Mouse (Mus musculus): ENCODE measurements around the gene Usp33.

The Usp33 gene

DNA sequence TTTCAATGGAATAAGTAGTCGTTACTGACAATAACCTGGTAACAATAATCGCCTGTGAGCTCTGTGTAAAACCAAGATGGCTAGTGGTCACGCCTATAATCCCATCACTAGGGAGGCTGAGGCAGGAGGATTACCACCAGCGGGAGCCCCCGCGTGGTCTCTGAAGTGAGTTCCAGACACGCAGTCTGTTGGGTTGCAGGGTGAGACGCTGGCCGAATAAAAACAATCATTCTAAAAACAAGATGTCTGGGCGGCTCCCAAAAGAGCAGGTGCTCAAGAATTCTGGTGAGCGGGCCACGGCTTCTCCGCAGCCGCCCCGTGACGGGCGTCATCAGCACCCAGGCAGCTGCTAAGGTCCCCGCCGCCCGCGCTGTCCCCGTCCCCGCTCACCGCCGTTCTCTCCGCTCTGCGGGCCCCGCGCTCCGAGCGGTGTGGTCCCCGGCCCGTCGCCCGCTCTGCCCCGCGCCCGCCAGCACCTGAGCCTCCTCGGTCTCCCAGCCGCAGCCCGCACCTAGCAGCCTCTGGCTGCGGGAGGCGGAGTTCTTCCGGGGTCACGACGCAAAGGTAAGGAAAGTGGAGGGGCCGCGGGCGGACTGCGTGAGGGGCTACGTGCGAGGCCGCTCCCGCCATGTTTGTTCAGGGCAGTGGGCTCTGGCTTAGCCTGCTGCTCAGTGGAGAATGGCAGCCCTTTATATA, 6.3 kb upstream of the Usp33 start, which contains the start of gene Miga1:
Miga1 (minus strand) TSS at position 546 of the 696 bp plus-strand sequence.
- peak; percentile 56 to 71 for DNase-seq (ENCODE audit: low spot score in 2 of 2)

DNA sequence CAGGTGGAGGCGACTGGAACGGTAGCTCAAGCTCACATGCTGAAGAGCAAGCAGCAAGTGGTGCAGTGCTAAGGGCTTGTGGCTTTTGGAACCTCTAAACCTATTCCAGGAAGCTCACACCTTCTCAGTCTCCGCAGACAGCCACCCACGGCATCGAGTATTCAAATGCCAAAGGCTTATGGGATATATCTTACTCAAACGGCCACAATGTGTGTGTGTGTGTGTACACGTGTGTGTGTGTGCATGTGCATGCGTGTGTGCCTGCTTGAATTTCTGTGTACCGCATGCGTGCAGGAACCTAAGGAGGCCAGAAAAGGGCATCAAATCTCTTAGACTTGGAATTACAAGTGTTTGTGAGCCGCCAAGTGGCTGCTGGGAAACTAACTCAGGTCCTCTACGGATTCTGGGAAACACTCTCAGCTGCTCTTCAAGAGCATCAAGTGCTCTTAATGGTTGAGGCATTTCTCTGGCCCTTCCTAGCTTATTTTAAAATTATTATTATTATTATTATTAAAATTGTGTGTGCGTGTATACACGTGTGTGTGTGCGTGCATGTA, 3.2 kb upstream of the Usp33 start:
- DNase-seq (ENCODE audit: low spot score in 2 of 2): no peak

DNA sequence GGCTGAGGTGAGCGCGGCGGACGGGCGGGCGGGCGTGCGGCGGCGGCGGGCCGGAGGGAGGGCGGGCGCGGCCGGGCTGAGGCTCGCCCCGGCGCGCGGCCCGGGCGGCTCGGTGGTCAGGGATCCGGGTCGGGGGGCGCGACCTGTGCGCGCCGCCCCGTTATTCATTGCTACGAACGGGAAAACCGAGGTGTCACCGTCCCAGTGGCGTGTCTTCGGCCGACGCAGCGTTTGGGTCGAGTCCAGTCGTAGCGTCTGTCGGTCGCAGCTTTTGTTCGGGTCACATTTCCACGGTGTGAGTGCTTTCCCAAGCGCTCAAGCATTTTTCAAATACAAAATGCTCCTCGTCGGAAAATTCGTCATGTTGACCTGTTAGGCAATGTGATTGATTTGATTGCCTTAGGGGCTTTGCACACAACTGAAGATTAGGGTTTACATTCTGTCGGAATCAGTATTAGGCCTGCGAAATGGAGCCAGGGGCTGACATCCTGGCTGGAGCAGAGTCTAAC, 409 bp downstream of the Usp33 start:
- peak in 1 of 2 experiments; percentile 20 for DNase-seq (ENCODE audit: low spot score in 2 of 2)

DNA sequence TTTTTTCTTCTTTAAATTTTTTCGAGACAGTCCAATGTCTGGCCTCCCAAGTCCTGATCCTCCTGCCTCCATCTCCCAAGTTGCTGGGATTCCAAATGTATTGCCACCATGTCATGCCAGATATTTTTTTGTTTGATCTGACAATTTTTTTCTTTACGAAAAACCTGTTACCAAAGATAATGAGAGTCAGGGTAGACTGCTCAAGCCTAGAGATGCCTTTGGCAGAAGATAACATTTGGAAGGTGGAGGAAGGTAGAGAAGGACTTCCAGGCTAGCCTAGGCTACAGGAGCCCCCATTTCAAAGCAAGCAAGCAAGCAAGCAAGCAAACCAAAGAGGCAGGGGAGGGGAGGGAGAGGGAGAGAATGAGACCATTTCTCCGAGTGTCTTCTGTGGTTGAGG, 949 bp downstream of the Usp33 start:
- no peak for DNase-seq (ENCODE audit: low spot score in 2 of 2)

DNA sequence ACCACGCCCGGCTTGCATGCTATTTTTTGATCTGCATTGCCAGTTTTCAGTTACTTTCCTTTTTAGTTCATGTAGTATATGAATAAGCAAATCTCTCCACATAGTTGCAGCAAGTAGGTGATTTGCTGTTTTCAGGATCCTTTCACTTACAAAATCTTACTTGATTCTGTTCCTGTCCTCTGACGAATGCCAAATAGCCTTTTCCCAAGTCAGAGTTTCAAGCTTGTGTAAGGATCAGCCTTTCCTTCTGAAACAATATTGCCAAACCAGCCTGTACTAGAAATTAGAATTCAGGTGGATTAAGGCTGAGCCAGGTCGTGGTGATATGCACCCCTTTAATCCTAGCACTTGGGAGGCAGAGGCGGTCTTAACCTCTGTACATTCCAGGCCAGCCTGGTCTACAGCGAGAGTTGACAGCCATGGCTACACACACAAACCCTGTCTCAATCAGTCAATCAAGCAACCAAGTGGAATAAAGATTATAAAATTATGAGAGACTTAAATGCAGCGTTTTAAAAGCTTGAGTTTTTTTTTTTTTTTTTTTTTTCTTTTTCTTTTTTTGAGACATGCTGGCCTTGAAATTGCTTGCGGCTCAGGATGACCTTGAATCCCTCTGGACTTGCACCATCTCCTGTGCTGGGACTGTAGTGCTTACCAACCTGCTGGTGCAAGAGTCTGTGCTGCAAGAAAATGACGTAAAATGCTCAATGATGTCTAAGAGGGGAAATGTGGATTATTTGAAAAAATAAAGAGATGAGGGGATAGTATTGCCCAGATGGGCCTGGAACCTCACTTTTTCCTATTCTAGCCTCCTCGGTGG, 1.9 kb downstream of the Usp33 start:
- DNase-seq (ENCODE audit: low spot score in 2 of 2): no peak

DNA sequence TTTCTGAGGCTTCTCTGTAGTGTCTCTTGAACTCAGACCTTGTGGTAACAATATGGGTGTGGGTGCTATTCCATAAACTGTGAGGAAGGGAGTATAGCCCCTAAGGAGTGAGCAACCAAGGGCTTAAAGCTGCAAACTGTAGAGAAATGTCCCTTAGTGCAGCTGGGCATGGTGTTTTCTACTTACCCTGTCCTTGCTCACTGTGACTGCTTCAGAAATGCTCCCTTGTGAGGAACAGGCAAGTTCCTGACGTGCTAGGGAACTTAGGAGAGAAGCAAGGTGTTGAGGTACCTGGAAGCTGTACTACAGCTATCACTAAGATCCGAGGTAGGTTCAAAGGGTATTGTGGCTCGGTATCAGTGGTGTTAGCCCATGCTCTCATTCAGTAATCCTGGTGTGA, 4.2 kb downstream of the Usp33 start:
- DNase-seq (ENCODE audit: low spot score in 2 of 2): no peak

DNA sequence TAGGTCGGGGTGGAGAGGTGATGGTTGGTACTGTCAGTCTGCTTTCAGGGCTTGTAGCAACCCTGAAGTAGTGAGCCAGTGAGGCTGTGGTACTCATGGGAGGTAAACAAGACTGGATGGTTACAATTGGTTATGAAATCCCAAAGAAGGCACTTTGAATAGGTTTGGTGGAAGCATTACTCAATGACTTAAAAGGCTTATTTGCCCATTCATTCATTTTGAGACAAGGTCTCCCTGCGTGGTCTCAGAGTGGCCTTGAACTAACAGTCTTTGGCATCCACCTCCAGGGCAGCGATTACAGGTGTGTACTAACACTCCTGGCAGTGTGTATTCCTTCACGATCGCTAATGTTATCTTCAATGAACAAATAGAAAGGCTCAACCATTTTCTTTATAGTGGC, 4.7 kb downstream of the Usp33 start:
- DNase-seq (ENCODE audit: low spot score in 2 of 2): no peak

DNA sequence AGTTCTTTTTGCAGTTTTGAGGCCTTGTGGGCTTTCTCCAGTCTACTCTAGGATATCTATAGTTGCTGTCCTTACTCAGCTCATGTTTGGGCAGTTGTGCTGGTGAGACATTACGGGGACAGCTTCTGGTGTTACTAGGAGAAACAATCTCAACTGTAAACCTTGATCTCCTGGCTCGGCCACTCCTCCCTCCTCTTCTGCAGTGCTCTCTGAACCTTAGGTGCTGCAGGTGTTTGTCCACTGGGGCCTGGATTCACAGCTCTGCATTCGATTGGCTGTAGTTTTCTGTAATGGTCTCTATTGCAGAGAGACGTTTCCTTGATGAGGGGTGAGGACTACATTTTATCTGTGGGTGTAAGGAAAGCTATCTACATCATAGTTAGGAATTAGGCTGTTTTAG, 6.0 kb downstream of the Usp33 start:
- no peak for DNase-seq (ENCODE audit: low spot score in 2 of 2)

DNA sequence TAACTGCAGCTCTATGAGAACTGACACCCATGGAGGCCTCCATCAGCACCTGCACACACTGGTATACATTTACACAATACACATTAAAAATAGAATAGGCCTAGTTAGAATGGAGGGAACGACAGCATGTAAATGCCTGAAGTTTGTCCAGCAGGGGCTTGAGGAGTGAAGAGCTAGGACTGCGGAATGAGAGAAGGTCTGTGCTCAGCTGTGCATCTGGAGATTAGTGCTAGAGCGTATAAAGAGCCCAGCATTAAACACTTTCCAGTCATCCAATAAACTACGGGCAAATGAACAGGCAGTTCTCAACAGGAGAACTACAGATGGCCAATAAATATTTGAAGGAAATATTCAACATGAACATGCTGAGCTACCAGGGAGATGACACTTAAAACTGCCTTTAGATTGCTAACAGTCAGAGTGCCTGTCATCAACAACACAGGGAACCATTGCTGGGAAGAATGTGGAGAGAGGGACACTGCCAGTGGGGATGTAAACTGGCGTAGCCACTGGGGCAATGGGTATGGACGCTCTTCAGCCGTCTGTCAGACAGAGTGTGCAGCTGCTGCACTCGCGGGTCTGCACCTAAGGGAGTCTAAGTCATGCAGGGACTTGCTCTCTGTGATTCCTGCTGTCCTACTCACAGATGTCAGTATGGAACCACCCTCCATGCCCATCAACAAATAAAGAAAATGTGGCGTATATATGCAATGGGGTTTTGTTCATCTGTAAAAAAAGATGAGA, 7.3 kb downstream of the Usp33 start:
- DNase-seq (ENCODE audit: low spot score in 2 of 2): no peak

DNA sequence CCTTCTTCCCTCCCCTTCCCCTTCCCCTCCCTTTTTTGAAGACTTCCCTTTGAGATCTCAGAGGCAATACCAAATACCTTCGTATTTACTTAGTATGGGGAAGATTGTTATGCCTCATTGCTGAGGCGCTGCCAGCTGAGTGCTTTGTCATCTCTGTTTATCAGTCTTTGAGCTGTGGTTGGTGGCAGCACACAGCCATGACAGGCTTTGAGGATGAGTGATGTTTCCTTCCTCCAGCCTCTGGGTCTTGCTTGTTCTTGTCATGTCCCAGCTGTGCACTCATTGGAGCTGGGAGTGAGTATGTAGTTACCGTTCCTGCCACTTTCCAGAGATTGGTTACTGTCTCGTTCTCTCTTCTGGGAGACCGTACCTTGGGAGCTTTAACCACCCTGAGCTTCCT, 9.1 kb downstream of the Usp33 start:
- no peak for DNase-seq (ENCODE audit: low spot score in 2 of 2)

DNA sequence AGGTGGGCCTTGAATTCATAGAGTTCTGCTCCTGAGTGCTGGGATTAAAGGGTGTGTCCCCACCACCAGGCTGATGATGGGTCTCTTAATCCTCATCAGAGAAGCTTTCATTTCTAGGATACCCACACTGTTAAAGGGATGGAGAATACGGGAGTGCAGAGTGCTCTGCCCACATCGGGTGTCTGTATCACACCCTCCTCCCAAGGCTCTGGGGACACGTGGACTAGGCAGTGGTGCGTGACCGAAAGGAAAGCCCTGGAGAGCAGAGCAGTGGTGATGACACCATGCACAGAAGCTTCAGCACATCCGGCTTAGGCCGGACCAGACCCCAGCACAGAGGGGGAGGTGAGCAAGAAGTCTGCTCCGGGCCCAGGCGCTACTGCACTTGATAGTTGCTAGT, 10.5 kb downstream of the Usp33 start:
- DNase-seq (ENCODE audit: low spot score in 2 of 2): no peak

DNA sequence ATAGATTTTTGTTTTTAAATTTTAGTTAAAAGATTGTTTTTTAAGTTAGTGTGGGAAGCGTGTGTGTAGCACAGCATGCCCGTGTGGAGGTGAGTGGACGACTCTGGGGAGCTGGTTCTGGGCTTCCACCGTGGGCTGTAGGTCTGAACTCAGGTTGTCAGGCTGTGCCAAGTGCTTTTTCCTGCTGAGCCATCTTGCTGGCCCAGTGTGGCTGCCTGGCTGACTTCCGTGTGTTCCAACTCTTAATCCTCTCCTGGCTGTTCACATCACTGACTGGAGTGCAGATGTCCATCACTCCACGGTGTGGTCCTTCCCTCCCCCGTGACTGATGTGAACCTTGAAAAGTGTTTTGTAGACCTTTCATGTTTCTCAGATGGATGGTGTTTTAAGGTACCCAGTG, 12.9 kb downstream of the Usp33 start:
- DNase-seq (ENCODE audit: low spot score in 2 of 2): no peak

DNA sequence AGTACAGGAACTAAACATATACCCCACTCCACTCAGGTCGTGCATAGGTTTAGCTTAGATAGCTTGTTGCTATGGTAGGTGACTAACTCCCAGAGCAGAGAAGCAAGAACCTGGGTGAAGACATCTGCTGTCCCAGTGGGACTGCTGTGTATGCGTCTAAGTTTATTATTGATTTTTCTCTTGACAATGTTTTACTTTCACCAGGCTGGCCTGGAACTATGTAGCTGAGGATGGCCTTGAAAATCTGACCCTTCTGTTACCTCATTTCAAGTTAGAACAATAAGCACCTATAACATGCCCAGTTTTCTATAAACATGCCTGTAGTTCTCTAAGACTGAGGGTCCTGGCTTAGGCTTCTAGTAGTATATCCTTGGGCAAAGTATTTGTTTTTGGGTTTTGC, 17.9 kb downstream of the Usp33 start:
- no peak for DNase-seq (ENCODE audit: low spot score in 2 of 2)

DNA sequence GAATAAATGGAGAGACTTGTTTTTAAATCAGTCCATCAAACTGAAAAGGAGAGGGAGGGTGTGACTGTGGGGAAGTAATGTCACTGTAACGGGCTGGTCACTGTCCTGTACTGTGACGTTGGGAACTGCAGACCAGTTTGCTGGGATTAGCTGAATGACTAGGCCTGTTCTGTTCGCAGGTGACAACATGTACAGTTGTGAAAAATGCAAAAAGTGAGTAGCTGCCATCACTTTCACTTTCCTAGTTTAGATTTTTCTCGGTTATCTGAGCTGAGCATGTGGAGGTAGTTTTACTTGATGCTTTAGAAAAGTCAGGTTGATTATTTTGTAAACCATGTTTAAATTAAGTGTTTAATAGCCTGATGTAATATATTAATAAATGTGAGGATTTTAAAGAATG, 29.8 kb downstream of the Usp33 start:
- no peak for DNase-seq (ENCODE audit: low spot score in 2 of 2)

DNA sequence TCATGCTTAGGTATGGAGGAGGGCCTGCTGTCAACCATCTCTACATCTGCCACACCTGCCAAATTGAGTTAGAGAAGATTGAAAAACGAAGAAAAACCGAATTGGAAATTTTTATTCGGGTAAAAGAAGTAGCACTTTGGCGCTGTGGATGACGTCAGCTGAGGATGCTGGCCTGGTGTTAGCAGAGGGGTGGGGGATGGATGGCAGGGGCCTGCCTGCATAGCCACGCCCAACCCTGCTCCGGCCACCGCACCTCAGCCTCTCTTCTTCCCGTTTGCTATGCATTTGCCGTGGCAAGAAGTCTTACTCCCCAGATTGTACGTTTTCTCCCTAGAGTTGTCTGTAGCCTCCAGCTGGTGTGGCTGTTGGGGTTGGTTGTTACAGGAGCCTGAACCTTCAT, 37.8 kb downstream of the Usp33 start:
- no peak for DNase-seq (ENCODE audit: low spot score in 2 of 2)

DNA sequence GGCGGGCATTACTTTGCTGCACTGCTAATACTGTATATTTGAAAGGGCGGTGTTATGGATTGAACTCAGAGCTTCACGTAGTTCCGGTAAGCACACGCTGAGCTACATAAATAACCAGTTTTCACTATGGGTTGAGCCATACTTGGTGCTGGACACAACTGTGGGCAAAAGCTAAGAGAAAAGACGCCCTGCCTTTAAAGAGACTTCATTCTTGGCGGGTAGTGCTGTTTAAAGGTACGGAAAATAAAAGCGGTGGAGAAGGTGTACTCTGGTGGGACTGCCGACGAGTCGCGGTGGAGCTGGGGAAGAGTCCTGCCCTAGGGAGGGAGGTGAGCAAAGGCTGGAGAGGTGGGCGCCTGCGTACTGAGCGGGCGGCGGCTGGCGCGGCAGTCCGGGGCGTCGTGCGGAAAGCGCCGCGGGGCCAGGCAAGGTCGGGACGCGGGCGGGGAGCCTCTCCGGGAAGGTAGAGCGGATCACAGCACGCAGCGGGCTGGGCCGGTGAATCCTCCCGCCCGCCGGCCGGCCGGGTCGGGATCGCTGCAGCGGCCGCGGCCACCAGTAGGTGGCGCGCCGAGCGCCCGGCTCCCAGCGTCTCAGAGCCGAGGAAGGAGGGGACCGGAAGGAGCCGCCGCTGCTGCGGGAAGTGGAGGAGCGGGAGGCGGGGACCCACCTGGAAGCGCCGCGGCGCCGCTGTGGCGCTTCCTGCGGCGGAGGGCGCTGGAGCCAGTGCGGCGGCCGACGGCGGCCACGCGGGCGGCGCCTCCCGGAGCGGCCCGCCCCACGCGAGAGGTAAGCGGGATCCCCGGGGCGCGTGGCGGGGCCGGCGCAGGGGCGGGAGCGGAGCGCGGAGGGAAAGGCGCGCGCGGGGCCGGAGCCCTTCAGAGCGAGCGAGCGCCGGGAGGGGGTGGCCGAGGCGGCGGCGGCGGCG, 49.3 kb downstream of the Usp33 start, which contains the start of gene Zzz3:
Zzz3 (plus strand) TSS at position 124 of the 928 bp plus-strand sequence.
- DNase-seq (ENCODE audit: low spot score in 2 of 2): peak; percentile 65 to 79

DNA sequence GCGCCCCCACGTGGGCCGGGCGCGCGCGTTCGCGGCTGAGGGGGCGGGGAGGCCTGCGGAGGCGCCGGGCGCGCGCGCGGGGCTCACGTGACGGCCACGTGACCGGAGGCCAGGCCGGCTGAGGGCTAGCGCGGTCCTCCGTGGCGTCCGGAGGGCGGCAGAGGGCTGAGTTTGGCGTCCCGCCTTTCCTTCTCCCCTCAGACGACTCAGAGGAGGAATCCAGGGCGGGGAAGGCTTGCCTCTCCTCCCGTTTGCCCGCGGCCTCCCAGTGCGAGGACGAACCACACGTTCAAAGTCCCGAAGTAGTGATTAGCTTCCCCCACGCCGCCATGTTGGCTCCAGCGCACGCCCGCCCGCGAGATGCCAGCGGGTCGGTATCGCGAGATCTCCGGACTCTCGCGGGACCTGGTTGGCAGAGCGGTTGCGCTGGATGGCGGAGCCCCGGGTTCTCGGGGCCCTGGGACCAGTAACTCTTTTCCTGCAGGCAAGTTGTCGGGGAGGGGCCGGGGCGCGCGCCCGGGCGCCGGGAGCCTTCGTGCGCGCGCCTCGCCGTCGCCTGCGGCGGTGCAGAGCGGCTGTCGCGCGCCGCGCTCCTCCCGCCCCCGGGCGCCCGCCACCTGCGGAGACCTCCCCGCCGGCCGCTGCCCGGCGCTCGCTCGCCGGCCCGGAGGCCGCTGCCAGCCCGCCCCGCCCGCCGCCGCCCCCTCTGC, 50.2 kb downstream of the Usp33 start:
- DNase-seq (ENCODE audit: low spot score in 2 of 2): peak; percentile 97

DNA sequence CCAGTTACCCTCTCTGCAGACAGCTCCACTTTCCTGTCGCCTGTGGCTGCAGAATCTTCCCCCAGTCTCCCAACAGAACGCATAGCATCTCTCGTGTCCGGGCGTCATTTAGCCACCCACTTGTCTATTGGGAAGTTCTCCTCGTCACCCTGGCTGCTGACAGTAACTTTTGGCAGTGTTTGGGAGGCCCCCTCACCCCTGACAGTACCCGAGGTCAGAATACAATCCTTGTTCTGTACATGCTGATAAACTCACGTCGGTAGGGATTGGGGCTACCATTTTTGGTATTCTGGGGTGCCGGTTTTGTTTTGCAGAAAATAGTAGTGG, 50.7 kb downstream of the Usp33 start:
- peak in 1 of 2 experiments; percentile 16 for DNase-seq (ENCODE audit: low spot score in 2 of 2)

DNA sequence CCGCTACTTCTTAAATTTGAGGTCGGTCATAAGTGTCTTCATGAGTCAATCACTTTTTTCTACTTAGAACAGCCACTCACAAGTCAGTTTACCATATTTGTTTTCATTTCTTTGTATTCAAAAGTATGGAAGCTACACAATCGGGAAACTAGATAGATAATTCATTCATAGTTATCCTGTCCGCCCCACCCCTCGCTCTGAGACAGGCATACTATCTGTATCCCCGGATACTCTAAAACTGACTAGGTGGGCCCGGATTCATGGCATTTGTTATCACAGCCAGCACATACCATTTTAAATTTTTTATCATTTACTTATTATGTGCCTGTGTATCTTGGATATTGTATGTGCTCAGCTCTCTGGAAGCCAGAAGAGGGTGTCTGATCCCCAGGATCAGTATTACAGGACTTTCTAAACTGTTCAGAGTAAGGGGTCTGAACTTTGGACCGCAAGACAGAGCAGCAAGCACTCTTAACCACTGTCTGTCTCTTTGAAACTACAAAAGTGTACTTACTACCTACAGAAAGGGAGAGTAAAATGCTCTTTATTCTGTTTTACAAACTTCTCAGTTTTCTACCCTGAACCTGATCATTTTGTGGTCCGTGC, 51.2 kb downstream of the Usp33 start:
- DNase-seq (ENCODE audit: low spot score in 2 of 2): no peak

DNA sequence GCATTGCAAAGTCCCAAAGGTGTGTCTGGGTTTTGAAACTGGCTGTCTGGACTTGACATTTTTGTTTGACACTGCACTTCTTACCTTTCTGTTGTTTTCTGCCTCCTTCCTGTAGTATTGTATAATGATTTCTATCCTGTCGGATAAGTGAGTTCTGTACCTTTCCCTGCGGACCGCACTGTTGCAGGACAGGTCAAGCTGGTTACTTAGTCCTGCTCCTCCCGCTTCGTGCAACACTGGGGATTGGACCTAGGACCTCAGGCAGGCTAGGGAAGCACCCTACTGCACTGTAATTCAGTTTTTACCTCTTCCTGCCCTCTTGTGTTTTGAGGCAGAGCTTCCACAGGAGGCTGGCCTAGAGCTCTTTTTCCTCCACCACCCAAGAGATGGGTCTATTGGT, 54.2 kb downstream of the Usp33 start:
- DNase-seq (ENCODE audit: low spot score in 2 of 2): no peak

Measured in frontal cortex, postnatal 25 days (tissue).